Mouse (Mus musculus) cerebellum, adult 11 months (tissue): ENCODE data around the gene Dynll2.

Experiments used
- DNase-seq: peaks from one replicate; pipeline ENCODE4 v3.0.0; 2022

Dynll2 gene

GRCm38 (mm10) chr11:87986831-87987793, at the start of gene Dynll2:
Dynll2 (minus strand) TSS chr11:87987533.
- DNase-seq, result peak; percentile 88

- no peak for DNase-seq
These were observed 49.5 kb upstream of the Dynll2 start for GRCm38 (mm10) chr11:88036761-88037251.

GRCm38 (mm10) chr11:88035970-88036369, 48.6 kb upstream of the Dynll2 start:
- no peak for DNase-seq

GRCm38 (mm10) chr11:88031753-88032152, 44.4 kb upstream of the Dynll2 start:
- DNase-seq, result no peak

DNA sequence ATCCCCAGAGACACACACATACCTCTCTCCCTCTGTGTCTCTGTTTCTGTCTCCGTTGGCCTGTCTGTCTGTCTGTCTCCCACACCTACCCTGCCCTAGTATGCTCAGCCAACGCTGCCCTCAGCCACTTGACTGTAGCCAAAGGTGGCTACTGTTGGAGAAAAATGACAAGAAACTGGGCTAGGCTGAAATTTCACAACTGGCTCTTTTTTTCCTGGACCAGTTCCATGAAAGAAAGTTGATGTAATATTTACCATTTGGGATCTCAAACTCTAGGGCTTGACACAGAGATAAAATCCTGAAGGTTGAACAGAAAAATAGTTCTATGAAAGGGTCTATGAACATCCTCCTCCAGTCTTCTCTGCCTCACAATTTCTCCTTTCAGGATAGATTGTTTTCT, 43.5 kb upstream of the Dynll2 start:
- no peak for DNase-seq

DNA sequence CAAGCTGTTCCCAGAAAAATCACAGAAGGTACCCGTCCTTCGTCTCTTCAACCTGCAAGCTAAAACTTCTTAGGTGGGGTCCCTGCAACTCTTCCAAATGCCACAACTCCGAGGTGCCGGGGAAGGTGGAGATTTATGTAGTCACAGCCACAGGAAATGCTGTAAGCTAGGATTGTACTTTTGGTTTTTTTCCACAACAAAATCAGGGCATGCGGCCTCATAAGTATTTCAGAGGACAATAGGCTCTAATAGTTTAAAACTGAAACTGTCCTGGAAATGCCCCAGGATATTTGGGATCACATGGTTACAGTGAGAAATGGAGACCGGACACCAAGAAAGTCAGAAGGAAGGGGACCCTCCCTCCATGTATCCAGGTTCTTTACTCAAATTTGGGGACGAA, 42.9 kb upstream of the Dynll2 start:
- no peak for DNase-seq

- no peak for DNase-seq
These were observed 40.9 kb upstream of the Dynll2 start for GRCm38 (mm10) chr11:88028193-88028684.

GRCm38 (mm10) chr11:88027391-88028035, 40.2 kb upstream of the Dynll2 start:
- DNase-seq, result no peak

DNA sequence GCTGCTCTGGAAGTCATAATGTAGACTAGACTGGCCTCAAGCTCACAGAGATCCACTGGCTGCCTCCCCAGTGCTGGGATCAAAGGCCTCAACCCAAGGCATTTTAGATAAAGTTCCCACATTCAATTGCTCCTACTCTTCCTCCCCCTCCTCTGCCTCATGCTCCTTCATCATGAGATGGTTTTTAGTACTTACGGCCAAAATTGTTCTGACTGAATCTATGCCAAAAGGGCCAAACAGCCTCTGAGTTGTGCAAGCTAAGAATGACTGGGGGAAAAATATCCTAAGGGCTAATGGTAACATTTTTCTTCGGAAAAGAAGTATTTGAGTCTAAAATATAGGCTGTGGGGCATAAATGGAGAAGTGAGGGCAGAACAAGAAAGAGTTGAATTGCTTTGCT, 36.6 kb upstream of the Dynll2 start:
- no peak for DNase-seq

GRCm38 (mm10) chr11:88015795-88016194, 28.5 kb upstream of the Dynll2 start:
- no peak for DNase-seq

DNA sequence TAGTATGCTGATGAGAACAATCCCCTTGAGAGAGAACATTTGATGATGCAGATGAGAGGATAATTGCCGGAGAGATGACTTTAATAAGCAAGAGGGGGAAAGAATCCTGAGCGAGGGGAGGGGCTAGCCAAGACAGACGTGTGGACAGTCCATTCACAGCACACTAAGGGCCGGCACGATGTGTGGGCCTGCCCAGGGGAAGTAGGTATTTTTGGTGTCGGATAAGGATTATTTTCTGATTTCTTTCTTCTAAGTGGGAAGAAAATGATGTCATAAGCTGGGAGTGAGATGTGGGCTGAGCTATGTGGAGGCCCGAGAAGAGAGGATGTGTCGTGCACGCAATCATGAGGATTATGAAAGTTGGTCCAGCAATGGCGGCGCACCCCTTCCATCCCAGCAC, 27.8 kb upstream of the Dynll2 start:
- no peak for DNase-seq

DNA sequence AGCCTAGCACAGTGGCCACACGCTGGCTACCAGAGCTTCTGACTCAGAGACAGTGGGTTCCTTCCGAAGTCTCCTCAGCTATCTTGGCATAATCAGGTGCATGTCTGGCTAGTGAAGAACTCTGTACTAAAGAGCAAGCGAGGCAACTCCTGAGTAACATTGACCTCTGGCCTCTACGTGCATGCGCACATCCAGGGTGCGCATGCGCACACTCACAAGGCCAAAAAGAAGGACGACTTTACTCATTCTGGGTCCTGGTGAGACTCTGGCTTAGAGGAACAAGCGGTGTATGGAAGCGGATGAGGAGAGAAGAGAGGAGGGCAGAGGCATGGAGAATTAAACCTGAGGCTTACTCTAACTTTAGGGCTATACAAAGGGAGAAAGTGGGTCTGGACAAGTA, 26.3 kb upstream of the Dynll2 start:
- DNase-seq, result no peak

GRCm38 (mm10) chr11:88012621-88013244, 25.4 kb upstream of the Dynll2 start:
- DNase-seq, result no peak

DNA sequence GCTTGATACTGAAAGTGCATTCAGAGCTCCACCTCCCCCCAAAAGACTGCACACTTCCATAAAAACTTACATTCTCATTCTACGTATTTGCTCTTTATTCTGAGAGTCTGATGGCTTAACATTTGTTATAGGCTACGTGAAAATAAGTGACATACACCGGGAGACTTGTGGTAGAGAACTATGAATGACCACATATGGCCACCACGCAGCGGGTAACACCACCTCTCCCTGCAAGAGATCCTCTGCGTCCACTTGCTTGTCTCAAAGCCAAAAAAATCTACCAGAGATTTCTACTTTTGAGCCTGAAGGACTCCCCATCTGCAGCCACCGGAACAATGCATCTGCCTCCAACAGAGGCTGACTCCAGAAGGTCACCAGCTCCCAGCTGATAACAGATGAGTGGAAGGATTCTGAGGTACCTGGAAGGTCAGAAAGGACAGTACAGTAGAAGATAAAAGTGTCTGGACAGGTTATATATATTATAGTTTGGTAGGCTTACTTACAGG, 24.6 kb upstream of the Dynll2 start:
- DNase-seq, result no peak

DNA sequence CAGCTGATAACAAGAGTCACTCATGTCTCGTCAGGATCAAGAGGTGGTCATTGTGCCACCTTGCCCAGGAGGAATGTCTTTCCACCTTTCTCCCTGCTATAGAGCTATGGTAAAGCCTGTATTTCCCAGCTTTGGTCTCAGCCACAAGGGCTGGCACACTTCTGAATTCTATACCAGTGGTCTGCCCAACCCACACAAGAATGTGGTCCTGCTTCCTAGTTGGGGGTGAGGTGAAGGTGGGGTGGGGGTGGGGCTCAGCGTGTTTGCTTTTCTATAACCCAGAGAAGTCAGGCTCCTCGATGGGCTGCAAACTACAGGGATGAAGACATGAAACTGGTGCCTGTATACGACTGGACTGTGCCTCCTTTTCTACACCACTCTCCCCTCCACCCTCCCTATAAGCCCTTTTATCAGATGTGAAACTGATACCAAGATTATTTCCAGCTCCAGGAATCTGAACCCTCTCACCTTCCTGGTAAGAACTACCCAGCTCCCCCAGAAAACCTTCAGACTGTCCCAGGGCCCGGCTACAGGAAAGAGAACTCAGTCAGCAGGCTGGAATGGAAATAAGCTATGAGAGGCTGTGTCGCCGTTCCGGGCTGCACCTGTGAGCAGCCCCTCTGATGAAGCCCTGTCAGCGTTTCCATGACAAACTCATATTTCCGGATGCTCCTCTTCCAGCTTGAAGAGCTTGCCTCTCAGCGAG, 24.0 kb upstream of the Dynll2 start:
- DNase-seq, result no peak

DNA sequence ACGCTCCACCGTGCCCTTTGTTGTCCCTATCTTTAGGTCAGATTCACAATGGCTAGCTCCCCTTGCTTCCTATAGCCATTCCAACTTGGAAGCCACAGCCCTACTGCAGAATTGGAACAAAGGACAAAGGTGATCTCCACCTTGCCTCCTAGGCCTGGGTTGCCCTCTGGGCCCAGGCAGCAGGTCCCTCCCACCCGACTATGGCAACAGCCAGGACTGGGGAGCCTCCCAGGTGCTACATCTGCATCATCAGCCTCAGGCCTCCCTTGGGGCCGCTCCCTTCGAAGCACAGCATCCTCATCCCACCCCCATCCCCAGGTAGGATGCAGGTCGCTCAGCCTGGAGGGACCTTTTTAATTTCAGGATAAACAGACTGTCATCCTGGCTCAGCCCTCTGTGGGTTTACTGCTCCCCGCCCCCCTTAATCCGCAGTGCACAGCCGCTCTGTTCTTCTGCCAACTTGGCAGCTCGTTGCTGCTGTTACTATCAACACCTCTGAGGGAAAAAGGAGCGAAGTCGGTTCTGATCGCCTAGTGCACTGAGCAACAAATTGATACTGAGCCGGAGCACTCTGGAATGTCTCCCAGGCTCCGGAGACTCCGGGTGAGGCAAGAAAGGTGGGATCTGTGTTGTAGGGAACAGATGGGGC, 22.3 kb upstream of the Dynll2 start:
- DNase-seq, result peak; percentile 54

DNA sequence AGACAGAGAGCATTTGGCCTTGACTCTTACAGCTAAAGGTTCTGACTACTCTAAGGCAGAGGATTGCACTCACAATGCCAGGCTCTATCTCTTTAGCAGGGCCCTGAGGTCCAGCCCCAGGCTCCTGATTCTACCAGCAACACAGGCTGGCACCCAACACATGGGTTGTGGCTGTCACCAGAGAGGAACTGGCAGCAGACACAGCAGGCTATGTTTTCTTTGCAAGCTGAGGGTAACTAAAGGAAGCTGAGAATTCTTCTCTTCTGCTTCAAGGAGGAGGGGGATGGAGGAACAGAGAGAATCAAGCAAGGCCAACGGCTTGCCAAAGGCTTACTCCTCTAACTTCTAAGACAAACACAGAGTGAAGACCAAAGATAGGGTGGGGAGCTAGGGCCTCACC, 21.3 kb upstream of the Dynll2 start:
- no peak for DNase-seq

GRCm38 (mm10) chr11:88004123-88004522, 16.8 kb upstream of the Dynll2 start:
- no peak for DNase-seq

- DNase-seq, result no peak
These were observed 15.4 kb upstream of the Dynll2 start for GRCm38 (mm10) chr11:88002738-88003137.

DNA sequence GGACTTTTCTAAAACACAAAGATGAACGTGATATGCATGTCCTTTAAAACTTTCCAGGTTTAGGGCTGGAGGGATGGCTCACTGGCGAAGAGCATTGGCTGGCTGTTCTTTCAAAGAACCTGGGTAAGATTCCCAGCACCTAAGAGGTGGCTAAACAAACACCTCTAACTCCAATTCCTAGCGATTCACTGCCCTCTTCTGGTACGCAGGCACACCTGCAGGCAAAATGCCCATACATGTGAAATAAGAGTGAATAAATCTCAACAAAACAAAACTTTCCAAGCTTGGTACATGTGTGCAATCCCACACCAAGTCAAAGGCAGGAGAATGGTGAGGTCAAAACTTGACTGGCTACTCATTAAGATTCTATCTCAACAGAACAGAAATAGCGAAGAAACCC, 12.4 kb upstream of the Dynll2 start:
- no peak for DNase-seq

GRCm38 (mm10) chr11:87991806-87992205, 4.5 kb upstream of the Dynll2 start:
- DNase-seq, result no peak

- no peak for DNase-seq
These were observed 528 bp upstream of the Dynll2 start for GRCm38 (mm10) chr11:87987861-87988260.
